In the genomic region with DNA sequence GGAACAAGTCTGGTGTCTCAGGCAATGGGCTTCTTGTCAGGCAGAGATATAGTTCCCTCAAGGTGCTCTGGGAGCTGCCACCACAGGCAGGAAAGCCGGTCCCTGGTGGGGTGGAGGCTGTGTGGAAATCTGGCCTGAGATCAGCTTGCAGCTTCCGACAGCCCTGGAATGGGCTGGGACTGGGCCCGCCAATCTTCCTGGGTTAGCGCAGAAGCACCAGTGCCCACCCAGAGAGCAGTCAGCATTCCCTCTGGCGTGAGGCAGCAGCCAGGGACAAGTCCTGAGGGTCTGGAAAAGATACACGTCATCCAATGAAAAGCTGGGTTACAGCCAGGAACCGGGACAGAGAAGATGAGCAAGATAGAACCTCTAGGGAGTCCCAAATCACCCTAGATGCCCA, we compare ENCODE assay signal across 9 mouse cellular contexts. TPM values are rescaled to one million over a fixed set of nuclear protein-coding genes. Genes with fewer than 3 reads are reported as not detected.
DNase-seq lines count a peak whose midpoint lies in the region; ATAC-seq lines count a peak whose summit lies in the region.
"Had no signal": no experiment of that assay in that cellular context is flagged by ENCODE, and none has a peak within 500 bp of the region (broad histone marks: within the 10 kb centered on the region; RNA-seq: fewer than 3 reads in every experiment).

No protein-coding gene starts in this region.

- no peak for DNase-seq in heart, embryonic 10.5 days (ENCODE audit: low spot score)
- DNase-seq in kidney, adult 8-10 months: peak; percentile 57 to 72
- no peak for DNase-seq in right cerebral cortex, postnatal 10 days (ENCODE audit: low spot score in 2 of 2)
- no peak for DNase-seq in embryo, embryonic 9.5 days (ENCODE audit: extremely low spot score)
- no peak for DNase-seq in spleen, postnatal 10 days (ENCODE audit: low spot score in 2 of 2)
- DNase-seq in testis, postnatal 14 days (ENCODE audit: low spot score): no peak

- H3K4me1 ChIP-seq in embryonic facial prominence, embryonic 12.5 days: peaks cover 66% of the 10 kb centered on the region
- peaks cover 79% of the 10 kb centered on the region for H3K4me1 ChIP-seq in heart, embryonic 10.5 days
- H3K4me1 ChIP-seq in lung, embryonic 16.5 days (replicated peaks; ENCODE audit: control insufficient read depth, insufficient read depth, low read length): peaks cover 59% of the 10 kb centered on the region

- H3K27me3 ChIP-seq in embryonic facial prominence, embryonic 12.5 days: no peaks in the 10 kb centered on the region
- no peaks in the 10 kb centered on the region for H3K27me3 ChIP-seq in heart, embryonic 10.5 days (ENCODE audit: insufficient read depth, poor library complexity, severe bottlenecking)
- no peaks in the 10 kb centered on the region for H3K27me3 ChIP-seq in lung, embryonic 16.5 days (ENCODE audit: control insufficient read depth, insufficient read depth, low read depth, low read length)

- H3K9me3 ChIP-seq in embryonic facial prominence, embryonic 12.5 days: no peaks in the 10 kb centered on the region
- H3K9me3 ChIP-seq in heart, embryonic 10.5 days: no peaks in the 10 kb centered on the region
- no peaks in the 10 kb centered on the region for H3K9me3 ChIP-seq in lung, embryonic 16.5 days (ENCODE audit: control insufficient read depth, low read length)
- H3K9me3 ChIP-seq: megakaryocyte, embryonic 14.5 days had no signal

- H3K4me2 ChIP-seq in embryonic facial prominence, embryonic 12.5 days (replicated peaks): peak overlapping the region; percentile 91
- H3K4me2 ChIP-seq in lung, embryonic 16.5 days (ENCODE audit: low read depth, low read length): peak overlapping the region; percentile 95

- 39% methylated on average over 7 of the region's 7 CpGs for WGBS in embryonic facial prominence, embryonic 12.5 days
- 26% methylated on average over 7 of the region's 7 CpGs for WGBS in heart, embryonic 10.5 days
- WGBS in lung, embryonic 16.5 days: 31% methylated on average over 7 of the region's 7 CpGs

- no peak overlapping the region for H3K27ac ChIP-seq in embryonic facial prominence, embryonic 12.5 days
- H3K27ac ChIP-seq in heart, embryonic 10.5 days: peak overlapping the region; percentile 93
- peak overlapping the region; percentile 81 for H3K27ac ChIP-seq in lung, embryonic 16.5 days (ENCODE audit: low read length)

- ATAC-seq in embryonic facial prominence, embryonic 12.5 days (ENCODE audit: insufficient number of reproducible peaks, insufficient read depth, low FRiP score, low TSS enrichment): no peak
- ATAC-seq in lung, embryonic 16.5 days (ENCODE audit: low read depth): no peak

- H3K9ac ChIP-seq in embryonic facial prominence, embryonic 12.5 days: peak overlapping the region; percentile 90
- H3K9ac ChIP-seq in lung, embryonic 16.5 days (ENCODE audit: low read length): peak overlapping the region; percentile 91

- H3K4me3 ChIP-seq in embryonic facial prominence, embryonic 12.5 days: peak overlapping the region; percentile 97
- H3K4me3 ChIP-seq in heart, embryonic 10.5 days: peak overlapping the region; percentile 95
- H3K4me3 ChIP-seq in lung, embryonic 16.5 days (ENCODE audit: low read length): peak overlapping the region; percentile 75

- H3K36me3 ChIP-seq in embryonic facial prominence, embryonic 12.5 days: peaks cover 23% of the 10 kb centered on the region
- peaks cover 60% of the 10 kb centered on the region for H3K36me3 ChIP-seq in heart, embryonic 10.5 days
- H3K36me3 ChIP-seq in lung, embryonic 16.5 days (ENCODE audit: control insufficient read depth, insufficient read depth, low read length): peaks cover 2% of the 10 kb centered on the region; the same call in 1 of the 2 replicates

RNA-seq across cellular contexts. Expression of gene Caskin2, which starts 1.3 kb away (rescaled TPM):
- 17.5 TPM in 2 replicates for polyA plus RNA-seq in embryonic facial prominence, embryonic 12.5 days (2016; fragmentation: Nextera tagmentation; extraction: Ambion mirVana)
- polyA plus RNA-seq in heart, embryonic 10.5 days (2016; fragmentation: Nextera tagmentation; extraction: Ambion mirVana): 18.7 and 21.4 TPM in 2 replicates
- polyA plus RNA-seq in lung, embryonic 16.5 days (2015; fragmentation: Nextera tagmentation; extraction: Ambion mirVana): 21.6 and 22.0 TPM in 2 replicates

RNA-seq across cellular contexts. Expression of gene Tsen54, which starts 2.4 kb away (rescaled TPM):
- 36.3 and 36.7 TPM in 2 replicates for polyA plus RNA-seq in embryonic facial prominence, embryonic 12.5 days (2016; fragmentation: Nextera tagmentation; extraction: Ambion mirVana)
- 39.1 and 41.7 TPM in 2 replicates for polyA plus RNA-seq in heart, embryonic 10.5 days (2016; fragmentation: Nextera tagmentation; extraction: Ambion mirVana)
- polyA plus RNA-seq in lung, embryonic 16.5 days (2015; fragmentation: Nextera tagmentation; extraction: Ambion mirVana): 36.9 and 38.1 TPM in 2 replicates

RNA-seq across cellular contexts. Expression of gene Llgl2, which starts 11.8 kb away (rescaled TPM):
- 7.6 and 8.8 TPM in 2 replicates for polyA plus RNA-seq in embryonic facial prominence, embryonic 12.5 days (2016; fragmentation: Nextera tagmentation; extraction: Ambion mirVana)
- polyA plus RNA-seq in heart, embryonic 10.5 days (2016; fragmentation: Nextera tagmentation; extraction: Ambion mirVana): 35.0 and 40.8 TPM in 2 replicates
- polyA plus RNA-seq in lung, embryonic 16.5 days (2015; fragmentation: Nextera tagmentation; extraction: Ambion mirVana): 45.0 and 58.7 TPM in 2 replicates

RNA-seq across cellular contexts. Expression of gene Myo15b, which starts 46.1 kb away (rescaled TPM):
- polyA plus RNA-seq in embryonic facial prominence, embryonic 12.5 days (2016; fragmentation: Nextera tagmentation; extraction: Ambion mirVana): 0.10 and 0.18 TPM in 2 replicates
- polyA plus RNA-seq in heart, embryonic 10.5 days (2016; fragmentation: Nextera tagmentation; extraction: Ambion mirVana): 0.23 and 0.31 TPM in 2 replicates
- 0.83 and 2.0 TPM in 2 replicates for polyA plus RNA-seq in lung, embryonic 16.5 days (2015; fragmentation: Nextera tagmentation; extraction: Ambion mirVana)

RNA-seq across cellular contexts. Expression of gene Tmem94, which starts 46.9 kb away (rescaled TPM):
- polyA plus RNA-seq in embryonic facial prominence, embryonic 12.5 days (2016; fragmentation: Nextera tagmentation; extraction: Ambion mirVana): 29.6 and 30.0 TPM in 2 replicates
- 35.0 and 56.8 TPM in 2 replicates for polyA plus RNA-seq in heart, embryonic 10.5 days (2016; fragmentation: Nextera tagmentation; extraction: Ambion mirVana)
- polyA plus RNA-seq in lung, embryonic 16.5 days (2015; fragmentation: Nextera tagmentation; extraction: Ambion mirVana): 28.2 and 29.1 TPM in 2 replicates

Comparison
In these comparisons a context has a peak if more than half of its experiments do, and no peak if none do; other contexts are left out.
1. DNase-seq: peak in kidney, adult 8-10 months (2 of 2); none in heart, embryonic 10.5 days (single experiment), right cerebral cortex, postnatal 10 days (0 of 2), embryo, embryonic 9.5 days (single experiment), spleen, postnatal 10 days (0 of 2) and testis, postnatal 14 days (single experiment).
2. Peak in every context shown above with its lines, with median percentiles within 50 percentile points of each other: H3K4me3 ChIP-seq.